Mouse (Mus musculus): ENCODE results near the gene Fbxl2. TPM values are rescaled to one million over a fixed set of nuclear protein-coding genes. Genes with fewer than 3 reads are reported as not detected.

The Fbxl2 gene
- polyA plus RNA-seq, 1 experiment from 2014 or later = 2.7 TPM

DNA sequence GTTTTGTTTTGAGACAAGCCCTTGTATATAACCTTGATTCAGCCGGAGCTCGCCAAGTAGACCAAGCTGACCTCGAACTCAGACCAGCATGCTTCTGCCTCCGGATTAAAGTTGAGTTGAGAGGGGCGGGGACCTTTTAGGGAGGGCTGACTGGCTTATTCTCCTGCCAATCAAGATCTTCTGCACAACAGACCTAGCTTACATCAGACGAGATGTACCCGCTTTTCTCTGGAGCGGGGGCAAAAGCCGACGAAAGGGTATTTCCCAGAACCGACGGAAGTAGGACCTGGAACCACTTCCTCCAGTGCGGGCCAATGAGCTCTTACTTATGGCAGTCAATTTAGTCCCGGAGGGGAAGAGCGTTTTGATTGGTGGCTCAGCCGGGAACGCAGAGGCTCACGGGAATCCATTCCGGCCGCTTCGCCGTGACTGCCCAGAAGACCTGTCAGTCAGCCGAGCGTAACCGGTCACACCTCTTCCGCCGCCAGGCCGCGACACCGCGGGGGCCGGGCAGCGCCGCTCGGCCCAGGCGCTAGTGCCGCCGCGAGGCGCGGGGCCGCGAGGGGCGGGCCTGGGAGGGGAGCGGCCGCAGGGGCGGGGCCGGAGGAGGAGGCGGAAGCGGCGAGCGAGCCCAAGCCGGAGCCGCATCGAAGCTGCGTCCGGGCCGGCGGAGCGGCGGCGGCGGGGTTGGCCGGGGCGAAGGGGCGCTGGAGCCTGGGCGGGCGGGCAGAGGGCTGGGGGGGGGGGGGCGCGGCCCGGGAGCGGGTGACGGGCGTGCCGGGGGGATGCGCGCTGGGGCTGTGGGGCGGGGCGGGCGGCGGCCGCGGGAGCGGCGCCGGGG, 115.2 kb downstream of the Fbxl2 start, which contains the start of gene Ubp1:
Gene Ubp1, plus strand, starts transcription at position 401 of the 841 bp plus-strand sequence.
- Histone ChIP-seq H3K36me3 (ENCODE audit: control insufficient read depth, insufficient read depth, low read length) (no peaks in the 10 kb centered on the region), H3K4me3 (ENCODE audit: control insufficient read depth in 1 of 2, insufficient read depth in 1 of 2, low read depth in 1 of 2, low read length in 2 of 2) (peak within 1 kb of the TSS; percentile 89 to 99), H3K4me1 (ENCODE audit: control insufficient read depth in 2 of 2, insufficient read depth in 2 of 2, low read length in 2 of 2) (peaks cover 7 to 23% of the 10 kb centered on the region in 2 experiments), H3K4me2 (ENCODE audit: low read length) (peak within 1 kb of the TSS; percentile 74), H3K27ac (replicated peaks in 1 of 2; ENCODE audit: control insufficient read depth in 1 of 2, insufficient read depth in 1 of 2, low read depth in 2 of 2, low read length in 2 of 2) (peak within 1 kb of the TSS; percentile 85 to 88), H3K9me3 (ENCODE audit: control insufficient read depth, low read length) (no peaks in the 10 kb centered on the region), H3K27me3 (ENCODE audit: control insufficient read depth, insufficient read depth, low read length) (no peaks in the 10 kb centered on the region), H3K9ac (ENCODE audit: low read length) (peak within 1 kb of the TSS; percentile 91)
- under 1% methylated on average over 40 of the region's 86 CpGs for WGBS
- ATAC-seq (ENCODE audit: insufficient number of reproducible peaks, insufficient read depth, low FRiP score, low read depth) = peak; percentile 97

DNA sequence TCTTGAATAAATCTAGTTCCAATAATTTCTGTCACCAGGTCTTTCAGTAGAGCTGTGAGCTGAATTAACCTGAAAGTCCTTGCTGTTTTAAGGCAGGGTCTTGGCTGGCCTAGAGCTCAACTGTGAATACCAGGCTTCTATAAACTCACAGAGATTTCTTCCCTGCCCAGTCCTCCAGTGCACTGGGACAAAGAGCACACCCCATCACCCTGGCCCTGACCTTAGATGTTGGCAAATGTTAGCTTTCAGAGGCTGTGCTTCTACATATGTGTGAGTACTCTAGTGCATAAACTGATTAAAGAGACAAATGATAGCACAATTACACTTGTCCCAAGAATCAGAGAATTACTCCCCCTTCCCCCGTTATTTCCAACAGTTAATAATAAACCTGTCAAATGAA, 116.3 kb downstream of the Fbxl2 start:
- WGBS = 81% methylated on average over 1 of the region's 1 CpGs
- Histone ChIP-seq H3K27me3 (ENCODE audit: control insufficient read depth, insufficient read depth, low read length) (no peaks in the 10 kb centered on the region), H3K9me3 (ENCODE audit: control insufficient read depth, low read length) (no peaks in the 10 kb centered on the region), H3K36me3 (ENCODE audit: control insufficient read depth, insufficient read depth, low read length) (no peaks in the 10 kb centered on the region), H3K4me3 (ENCODE audit: control insufficient read depth in 1 of 2, insufficient read depth in 1 of 2, low read depth in 1 of 2, low read length in 2 of 2) (peak overlapping the region in 1 of 2 experiments; percentile 89; a peak in 1 of 4 replicates), H3K4me2 (ENCODE audit: low read length) (peak overlapping the region; percentile 68; the same call in 1 of the 2 replicates), H3K9ac (ENCODE audit: low read length) (no peak overlapping the region), H3K27ac (replicated peaks in 1 of 2; ENCODE audit: control insufficient read depth in 1 of 2, insufficient read depth in 1 of 2, low read depth in 2 of 2, low read length in 2 of 2) (no peak overlapping the region), H3K4me1 (ENCODE audit: control insufficient read depth in 2 of 2, insufficient read depth in 2 of 2, low read length in 2 of 2) (peaks cover 5 to 17% of the 10 kb centered on the region in 2 experiments)
- no peak for ATAC-seq (ENCODE audit: insufficient number of reproducible peaks, insufficient read depth, low FRiP score, low read depth)

GRCm38 (mm10) chr9:113928591-113928990, 117.4 kb downstream of the Fbxl2 start:
- Histone ChIP-seq H3K4me1 (ENCODE audit: control insufficient read depth in 2 of 2, insufficient read depth in 2 of 2, low read length in 2 of 2) (peaks cover 5 to 14% of the 10 kb centered on the region in 2 experiments), H3K4me3 (ENCODE audit: control insufficient read depth in 1 of 2, insufficient read depth in 1 of 2, low read depth in 1 of 2, low read length in 2 of 2) (no peak overlapping the region), H3K4me2 (ENCODE audit: low read length) (no peak overlapping the region), H3K9me3 (ENCODE audit: control insufficient read depth, low read length) (no peaks in the 10 kb centered on the region), H3K36me3 (ENCODE audit: control insufficient read depth, insufficient read depth, low read length) (0 out of 2 replicates have a peak, but pooled peaks cover 3% of the 10 kb centered on the region), H3K27me3 (ENCODE audit: control insufficient read depth, insufficient read depth, low read length) (no peaks in the 10 kb centered on the region), H3K9ac (ENCODE audit: low read length) (no peak overlapping the region), H3K27ac (replicated peaks in 1 of 2; ENCODE audit: control insufficient read depth in 1 of 2, insufficient read depth in 1 of 2, low read depth in 2 of 2, low read length in 2 of 2) (no peak overlapping the region)
- 67% methylated on average over 4 of the region's 4 CpGs for WGBS
- no peak for ATAC-seq (ENCODE audit: insufficient number of reproducible peaks, insufficient read depth, low FRiP score, low read depth)

DNA sequence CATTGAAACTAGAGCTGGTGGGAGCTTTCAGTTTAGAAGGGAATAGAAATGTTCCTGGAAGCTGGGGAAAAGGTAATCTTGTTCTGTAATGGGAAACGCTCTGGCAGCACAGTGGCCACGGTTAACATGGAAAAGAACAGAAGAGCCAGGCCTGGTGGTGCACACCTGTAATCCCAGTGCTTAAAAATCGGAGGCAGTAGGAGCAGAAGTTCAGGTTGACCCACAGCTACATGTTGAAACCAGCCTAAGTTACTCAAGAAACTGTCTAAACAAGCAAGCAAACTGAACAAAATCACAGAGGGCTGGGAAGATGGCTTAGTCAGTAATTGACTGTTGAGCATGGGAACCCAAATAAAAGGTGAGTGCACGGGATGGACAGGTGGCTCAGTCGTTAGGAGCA, 121.1 kb downstream of the Fbxl2 start:
- H3K36me3 ChIP-seq (ENCODE audit: control insufficient read depth, insufficient read depth, low read length) = peaks cover 23% of the 10 kb centered on the region
- no peaks in the 10 kb centered on the region for H3K9me3 ChIP-seq (ENCODE audit: control insufficient read depth, low read length)
- H3K4me2 ChIP-seq (ENCODE audit: low read length) = no peak overlapping the region
- no peak overlapping the region for H3K9ac ChIP-seq (ENCODE audit: low read length)
- 89% methylated on average over 5 of the region's 5 CpGs for WGBS
- H3K4me1 ChIP-seq (ENCODE audit: control insufficient read depth in 2 of 2, insufficient read depth in 2 of 2, low read length in 2 of 2) = no peaks in the 10 kb centered on the region
- H3K4me3 ChIP-seq (ENCODE audit: control insufficient read depth in 1 of 2, insufficient read depth in 1 of 2, low read depth in 1 of 2, low read length in 2 of 2) = no peak overlapping the region
- H3K27ac ChIP-seq (replicated peaks in 1 of 2; ENCODE audit: control insufficient read depth in 1 of 2, insufficient read depth in 1 of 2, low read depth in 2 of 2, low read length in 2 of 2) = no peak overlapping the region
- no peaks in the 10 kb centered on the region for H3K27me3 ChIP-seq (ENCODE audit: control insufficient read depth, insufficient read depth, low read length)
- no peak for ATAC-seq (ENCODE audit: insufficient number of reproducible peaks, insufficient read depth, low FRiP score, low read depth)

DNA sequence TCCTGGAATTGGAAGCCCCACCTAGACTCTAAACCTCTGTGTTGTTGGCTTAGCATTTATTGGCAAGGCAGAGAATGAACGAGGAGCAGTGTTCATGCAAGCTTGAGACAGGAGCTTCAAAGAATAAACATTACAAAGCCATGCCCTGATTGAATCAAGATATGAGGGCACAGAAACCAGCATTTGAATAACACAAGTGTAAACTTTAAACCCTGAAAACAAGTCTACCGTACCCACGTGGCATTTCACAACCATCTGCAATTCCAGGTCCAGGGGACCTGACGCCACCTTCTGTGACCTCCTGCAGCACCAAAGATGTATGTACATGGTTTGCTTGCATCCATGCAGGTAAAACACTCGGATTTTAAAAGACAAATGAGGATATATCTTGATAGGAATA, 123.3 kb downstream of the Fbxl2 start:
- no peak overlapping the region for H3K4me3 ChIP-seq (ENCODE audit: control insufficient read depth in 1 of 2, insufficient read depth in 1 of 2, low read depth in 1 of 2, low read length in 2 of 2)
- H3K9ac ChIP-seq (ENCODE audit: low read length) = no peak overlapping the region
- WGBS = 93% methylated on average over 5 of the region's 5 CpGs
- no peak overlapping the region for H3K27ac ChIP-seq (replicated peaks in 1 of 2; ENCODE audit: control insufficient read depth in 1 of 2, insufficient read depth in 1 of 2, low read depth in 2 of 2, low read length in 2 of 2)
- no peaks in the 10 kb centered on the region for H3K9me3 ChIP-seq (ENCODE audit: control insufficient read depth, low read length)
- H3K4me1 ChIP-seq (ENCODE audit: control insufficient read depth in 2 of 2, insufficient read depth in 2 of 2, low read length in 2 of 2) = no peaks in the 10 kb centered on the region
- no peak for ATAC-seq (ENCODE audit: insufficient number of reproducible peaks, insufficient read depth, low FRiP score, low read depth)
- no peak overlapping the region for H3K4me2 ChIP-seq (ENCODE audit: low read length)
- H3K36me3 ChIP-seq (ENCODE audit: control insufficient read depth, insufficient read depth, low read length) = peaks cover 38% of the 10 kb centered on the region
- no peaks in the 10 kb centered on the region for H3K27me3 ChIP-seq (ENCODE audit: control insufficient read depth, insufficient read depth, low read length)

DNA sequence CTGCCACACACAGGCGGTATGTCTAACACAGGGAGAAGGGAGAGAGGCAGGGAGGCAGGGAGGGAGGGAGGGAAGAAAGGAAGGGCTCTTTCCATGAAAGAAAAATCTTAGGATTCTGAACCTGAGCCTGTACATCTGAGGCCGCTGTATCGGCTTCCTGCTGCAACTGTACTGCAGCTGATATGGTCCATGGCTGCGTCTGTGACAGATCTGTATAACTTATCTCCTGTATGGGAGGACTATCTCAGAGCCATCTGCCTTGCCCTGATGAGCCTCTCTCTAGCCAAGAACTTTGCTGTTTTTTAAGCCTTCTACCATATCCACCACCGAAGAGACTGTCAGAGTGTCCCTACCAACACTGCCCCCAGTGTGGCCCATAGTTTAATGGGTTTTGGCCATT, 130.2 kb downstream of the Fbxl2 start:
- H3K4me1 ChIP-seq (ENCODE audit: control insufficient read depth in 2 of 2, insufficient read depth in 2 of 2, low read length in 2 of 2) = no peaks in the 10 kb centered on the region
- no peaks in the 10 kb centered on the region for H3K27me3 ChIP-seq (ENCODE audit: control insufficient read depth, insufficient read depth, low read length)
- no peaks in the 10 kb centered on the region for H3K9me3 ChIP-seq (ENCODE audit: control insufficient read depth, low read length)
- H3K9ac ChIP-seq (ENCODE audit: low read length) = no peak overlapping the region
- peaks cover 72% of the 10 kb centered on the region for H3K36me3 ChIP-seq (ENCODE audit: control insufficient read depth, insufficient read depth, low read length)
- no peak for ATAC-seq (ENCODE audit: insufficient number of reproducible peaks, insufficient read depth, low FRiP score, low read depth)
- H3K4me2 ChIP-seq (ENCODE audit: low read length) = no peak overlapping the region
- 88% methylated on average over 5 of the region's 5 CpGs for WGBS
- H3K4me3 ChIP-seq (ENCODE audit: control insufficient read depth in 1 of 2, insufficient read depth in 1 of 2, low read depth in 1 of 2, low read length in 2 of 2) = no peak overlapping the region
- no peak overlapping the region for H3K27ac ChIP-seq (replicated peaks in 1 of 2; ENCODE audit: control insufficient read depth in 1 of 2, insufficient read depth in 1 of 2, low read depth in 2 of 2, low read length in 2 of 2)
